Mouse (Mus musculus): ENCODE results near the gene Tbc1d16. TPM values are rescaled to one million over a fixed set of nuclear protein-coding genes. Genes with fewer than 3 reads are reported as not detected.
A peak's percentile ranks its signal among the peaks of the same experiment; 100 is the strongest.

Tbc1d16 gene
- polyA plus RNA-seq, 1 experiment from 2014 or later, result 15.6 TPM

DNA sequence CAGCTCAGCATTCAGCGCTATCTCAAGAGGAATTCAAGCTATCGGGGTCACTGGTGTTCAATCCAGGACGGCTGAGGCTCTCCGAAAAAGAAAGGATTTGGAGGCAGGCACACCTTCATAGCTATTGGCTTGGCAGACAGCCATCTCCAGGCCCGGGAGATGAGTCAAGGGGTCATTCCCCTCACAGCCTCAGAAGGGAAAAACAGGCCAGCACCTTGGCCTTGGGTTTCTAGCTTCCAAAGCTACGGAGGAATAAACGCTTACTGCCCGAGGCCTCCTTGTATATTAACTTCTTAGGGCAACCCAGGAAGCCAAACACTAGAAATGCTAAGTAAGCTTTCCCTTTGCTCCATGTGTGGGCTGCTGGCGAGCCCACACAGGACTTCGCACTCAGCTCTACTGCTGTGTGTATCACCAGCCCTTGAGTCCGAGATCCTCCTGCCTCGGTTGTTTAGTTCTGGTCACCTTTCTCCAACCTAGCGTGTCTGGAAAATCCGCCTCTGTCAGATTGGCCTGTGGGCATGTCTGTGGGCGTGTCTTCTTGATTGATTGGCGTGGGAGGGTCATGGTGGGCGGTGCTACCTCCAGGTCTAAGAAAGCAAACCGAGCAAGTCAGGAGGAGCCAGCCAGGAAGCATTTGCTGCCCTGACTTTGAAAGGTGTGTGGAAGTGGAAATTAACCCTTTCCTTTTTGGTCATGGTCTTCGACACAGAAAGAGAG, 15.0 kb downstream of the Tbc1d16 start:
- Histone ChIP-seq H3K9me3 (replicated peaks; ENCODE audit: control insufficient read depth, low read length) (no peaks in the 10 kb centered on the region), H3K9ac (ENCODE audit: low read length) (no peak overlapping the region), H3K27ac (ENCODE audit: low read length) (peak overlapping the region; percentile 47), H3K4me3 (ENCODE audit: low read length) (no peak overlapping the region), H3K4me1 (ENCODE audit: control insufficient read depth, insufficient read depth, low read length) (peaks cover 62% of the 10 kb centered on the region), H3K27me3 (ENCODE audit: control insufficient read depth, insufficient read depth, low read length) (no peaks in the 10 kb centered on the region), H3K36me3 (ENCODE audit: control insufficient read depth, insufficient read depth) (peaks cover 7% of the 10 kb centered on the region), H3K4me2 (ENCODE audit: low read depth, low read length) (no peak overlapping the region)
- WGBS, result 53% methylated on average over 19 of the region's 19 CpGs
- no peak for ATAC-seq (replicated peaks; ENCODE audit: extremely low read depth, insufficient read depth, low FRiP score)

DNA sequence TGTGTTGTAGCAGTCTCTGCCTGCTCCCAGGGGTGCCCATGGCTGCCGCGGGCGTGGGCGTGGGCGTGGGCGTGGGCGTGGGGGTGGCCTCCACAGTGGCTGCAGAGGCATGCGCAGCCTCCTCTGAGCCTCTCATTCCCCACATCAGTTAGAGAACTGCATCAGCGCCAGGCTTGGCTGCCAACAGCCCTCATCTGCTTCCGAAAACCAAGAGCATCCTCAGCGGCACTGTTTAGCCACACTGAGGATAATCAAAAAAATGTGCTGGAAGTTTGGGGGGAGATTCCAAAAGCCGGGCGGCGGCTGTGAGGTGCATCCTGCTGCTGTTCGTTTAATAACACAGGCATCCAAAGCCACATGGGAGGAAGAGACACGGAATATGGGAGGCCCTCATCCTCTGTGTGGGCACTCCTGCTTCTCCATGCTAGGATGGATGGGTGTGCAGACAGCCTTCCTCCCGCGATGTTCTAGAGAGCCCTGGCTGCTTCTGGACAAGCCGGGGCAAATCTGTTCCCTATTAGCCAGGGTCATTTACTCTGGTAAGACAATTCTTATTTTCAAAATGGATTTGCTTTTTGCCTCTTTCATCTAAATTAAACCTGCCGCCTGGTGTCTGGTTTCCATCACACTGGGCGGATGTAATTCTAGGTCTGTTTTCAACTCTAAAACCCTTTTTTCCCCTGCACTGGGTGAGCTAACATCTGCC, 16.5 kb downstream of the Tbc1d16 start:
- ATAC-seq (replicated peaks; ENCODE audit: extremely low read depth, insufficient read depth, low FRiP score), result no peak
- Histone ChIP-seq H3K36me3 (ENCODE audit: control insufficient read depth, insufficient read depth) (peaks cover 19% of the 10 kb centered on the region), H3K27me3 (ENCODE audit: control insufficient read depth, insufficient read depth, low read length) (no peaks in the 10 kb centered on the region), H3K4me2 (ENCODE audit: low read depth, low read length) (no peak overlapping the region), H3K27ac (ENCODE audit: low read length) (no peak overlapping the region), H3K9ac (ENCODE audit: low read length) (no peak overlapping the region), H3K4me3 (ENCODE audit: low read length) (no peak overlapping the region), H3K4me1 (ENCODE audit: control insufficient read depth, insufficient read depth, low read length) (peaks cover 58% of the 10 kb centered on the region), H3K9me3 (replicated peaks; ENCODE audit: control insufficient read depth, low read length) (no peaks in the 10 kb centered on the region)
- 86% methylated on average over 21 of the region's 21 CpGs for WGBS

DNA sequence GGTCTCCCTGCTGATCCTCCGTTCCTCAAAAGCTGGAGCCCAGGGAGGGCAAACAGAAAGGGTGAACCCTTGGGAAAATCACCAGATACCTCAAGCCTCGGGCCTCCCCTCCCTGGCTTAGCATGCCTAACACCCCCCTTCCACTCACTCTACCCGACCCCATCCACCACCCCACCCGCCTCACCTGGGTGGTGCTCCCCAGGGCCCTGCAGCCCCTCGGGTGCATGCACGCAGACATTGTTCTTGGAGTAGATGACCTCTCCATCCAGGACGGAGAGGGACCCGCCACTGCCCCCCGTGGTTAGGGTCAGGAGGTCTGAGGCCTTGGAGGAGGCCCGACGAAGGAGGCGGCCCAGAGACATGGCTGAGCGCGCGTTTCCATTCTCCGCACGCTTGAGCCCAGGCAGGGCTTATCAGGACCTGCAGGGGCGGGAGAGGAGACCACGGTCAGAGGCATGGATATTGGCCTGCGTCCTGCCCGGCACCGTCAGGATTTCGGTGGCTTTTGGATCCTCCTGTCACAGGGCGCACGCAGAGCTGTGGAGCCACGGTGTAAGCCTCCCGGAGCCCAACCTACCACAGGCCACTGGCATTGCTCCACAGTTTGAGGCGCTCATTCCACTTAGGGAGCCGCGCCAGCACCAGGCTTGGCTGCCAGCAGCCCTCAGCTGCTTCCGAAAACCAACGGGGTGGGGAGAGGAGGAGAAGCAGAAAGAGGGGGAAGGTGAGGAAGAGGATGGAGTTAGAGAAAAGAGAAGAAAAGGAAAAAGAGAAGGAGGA, 17.8 kb downstream of the Tbc1d16 start:
- peaks cover 45% of the 10 kb centered on the region for H3K4me1 ChIP-seq (ENCODE audit: control insufficient read depth, insufficient read depth, low read length)
- ATAC-seq (replicated peaks; ENCODE audit: extremely low read depth, insufficient read depth, low FRiP score), result peak; percentile 24; the same call in 1 of the 2 replicates
- H3K36me3 ChIP-seq (ENCODE audit: control insufficient read depth, insufficient read depth), result peaks cover 19% of the 10 kb centered on the region
- H3K27ac ChIP-seq (ENCODE audit: low read length), result peak overlapping the region; percentile 48
- H3K9me3 ChIP-seq (replicated peaks; ENCODE audit: control insufficient read depth, low read length), result no peaks in the 10 kb centered on the region
- 49% methylated on average over 32 of the region's 32 CpGs for WGBS
- H3K4me2 ChIP-seq (ENCODE audit: low read depth, low read length), result peak overlapping the region; percentile 45
- H3K27me3 ChIP-seq (ENCODE audit: control insufficient read depth, insufficient read depth, low read length), result no peaks in the 10 kb centered on the region
- H3K9ac ChIP-seq (ENCODE audit: low read length), result no peak overlapping the region
- 0 out of 2 replicates have a peak overlapping the region, but pooled peaks have one; percentile 7 for H3K4me3 ChIP-seq (ENCODE audit: low read length)

DNA sequence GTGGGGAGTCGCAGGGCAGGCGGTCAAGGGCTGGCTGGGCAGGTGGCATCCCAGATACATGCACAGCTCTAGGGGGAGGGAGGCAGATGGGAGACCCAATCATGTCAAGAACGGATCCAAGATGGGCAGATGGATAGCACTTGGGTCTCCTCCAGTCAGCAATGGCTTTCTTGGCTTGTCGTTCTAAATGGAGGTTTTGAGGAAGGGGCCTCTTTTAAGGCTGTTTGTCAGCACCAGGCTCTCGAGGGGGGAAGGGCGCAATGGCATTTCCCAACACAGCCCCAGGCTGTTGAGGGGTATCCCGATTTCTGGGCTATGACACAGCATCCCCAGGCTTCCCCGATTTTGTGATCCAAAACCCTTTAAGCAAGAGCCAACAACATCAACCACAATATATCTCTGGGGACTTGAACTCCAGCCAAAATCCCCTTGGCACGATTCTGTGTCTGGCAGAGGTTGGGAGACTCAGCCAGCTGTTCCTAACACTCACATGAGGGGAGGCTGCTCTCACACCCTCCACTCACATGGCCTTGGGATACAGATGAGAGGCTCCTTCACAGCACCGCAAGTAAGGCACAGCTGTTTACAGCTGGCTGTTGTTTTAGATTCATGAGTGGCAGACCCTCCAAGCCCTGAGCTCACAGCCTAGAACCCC, 18.8 kb downstream of the Tbc1d16 start:
- Histone ChIP-seq H3K36me3 (ENCODE audit: control insufficient read depth, insufficient read depth) (peaks cover 21% of the 10 kb centered on the region), H3K4me3 (ENCODE audit: low read length) (no peak overlapping the region), H3K4me1 (ENCODE audit: control insufficient read depth, insufficient read depth, low read length) (peaks cover 36% of the 10 kb centered on the region), H3K4me2 (ENCODE audit: low read depth, low read length) (no peak overlapping the region), H3K9ac (ENCODE audit: low read length) (peak overlapping the region; percentile 14; the same call in 1 of the 2 replicates), H3K27ac (ENCODE audit: low read length) (peak overlapping the region; percentile 27; the same call in 1 of the 2 replicates), H3K9me3 (replicated peaks; ENCODE audit: control insufficient read depth, low read length) (no peaks in the 10 kb centered on the region), H3K27me3 (ENCODE audit: control insufficient read depth, insufficient read depth, low read length) (no peaks in the 10 kb centered on the region)
- no peak; the same call in 1 of the 2 replicates for ATAC-seq (replicated peaks; ENCODE audit: extremely low read depth, insufficient read depth, low FRiP score)
- WGBS, result 60% methylated on average over 10 of the region's 10 CpGs

DNA sequence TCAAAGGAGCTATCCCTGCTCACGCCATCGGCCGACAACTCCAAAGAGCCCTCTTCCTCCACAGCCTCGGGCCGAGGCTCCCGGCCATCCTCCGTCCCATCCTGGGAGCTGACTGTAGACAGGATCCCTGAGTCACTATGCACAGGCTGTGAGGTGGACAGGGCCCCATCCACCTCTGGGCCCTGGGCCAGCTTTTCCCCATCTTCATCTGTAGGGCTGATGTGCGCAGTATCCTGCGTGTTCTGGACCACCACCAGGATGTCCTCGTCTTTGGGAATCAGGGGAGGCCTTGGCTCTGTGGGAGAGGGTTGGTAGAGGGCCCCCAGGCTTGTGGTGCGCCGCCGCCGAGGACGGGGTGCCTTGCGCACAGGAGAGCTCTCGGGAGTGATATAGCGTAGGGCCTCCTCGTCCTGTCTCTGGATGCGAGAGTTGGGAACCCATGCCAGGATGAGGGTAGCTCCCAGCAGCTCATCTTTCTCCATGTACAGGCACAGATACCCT, 19.4 kb downstream of the Tbc1d16 start:
- Histone ChIP-seq H3K27me3 (ENCODE audit: control insufficient read depth, insufficient read depth, low read length) (no peaks in the 10 kb centered on the region), H3K4me3 (ENCODE audit: low read length) (no peak overlapping the region), H3K36me3 (ENCODE audit: control insufficient read depth, insufficient read depth) (peaks cover 21% of the 10 kb centered on the region), H3K9ac (ENCODE audit: low read length) (no peak overlapping the region), H3K4me2 (ENCODE audit: low read depth, low read length) (no peak overlapping the region), H3K4me1 (ENCODE audit: control insufficient read depth, insufficient read depth, low read length) (peaks cover 31% of the 10 kb centered on the region), H3K27ac (ENCODE audit: low read length) (no peak overlapping the region), H3K9me3 (replicated peaks; ENCODE audit: control insufficient read depth, low read length) (no peaks in the 10 kb centered on the region)
- no peak for ATAC-seq (replicated peaks; ENCODE audit: extremely low read depth, insufficient read depth, low FRiP score)
- WGBS, result 91% methylated on average over 20 of the region's 20 CpGs

DNA sequence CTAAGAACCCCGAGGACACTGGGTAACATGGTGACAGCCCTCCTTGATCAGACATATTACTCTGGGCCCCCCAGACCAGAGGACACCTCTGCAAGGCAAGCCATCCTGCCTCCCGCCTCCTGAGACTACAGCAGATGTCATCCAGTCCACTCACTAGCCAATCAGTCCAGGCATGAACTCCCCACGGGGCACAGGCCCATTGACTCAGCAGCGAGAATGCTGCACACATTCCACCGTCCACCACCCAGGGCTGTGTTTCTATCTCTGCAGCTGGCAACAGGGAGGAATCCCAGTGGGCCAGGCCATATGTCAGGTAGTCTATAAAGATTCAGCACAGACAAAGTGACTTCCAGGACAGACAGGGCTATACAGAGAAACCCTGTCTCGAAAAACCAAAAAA, 20.3 kb downstream of the Tbc1d16 start:
- Histone ChIP-seq H3K36me3 (ENCODE audit: control insufficient read depth, insufficient read depth) (peaks cover 21% of the 10 kb centered on the region), H3K9ac (ENCODE audit: low read length) (no peak overlapping the region), H3K4me3 (ENCODE audit: low read length) (no peak overlapping the region), H3K27ac (ENCODE audit: low read length) (no peak overlapping the region), H3K9me3 (replicated peaks; ENCODE audit: control insufficient read depth, low read length) (no peaks in the 10 kb centered on the region), H3K27me3 (ENCODE audit: control insufficient read depth, insufficient read depth, low read length) (no peaks in the 10 kb centered on the region), H3K4me1 (ENCODE audit: control insufficient read depth, insufficient read depth, low read length) (peaks cover 22% of the 10 kb centered on the region), H3K4me2 (ENCODE audit: low read depth, low read length) (no peak overlapping the region)
- no peak for ATAC-seq (replicated peaks; ENCODE audit: extremely low read depth, insufficient read depth, low FRiP score)
- 77% methylated on average over 6 of the region's 6 CpGs for WGBS

DNA sequence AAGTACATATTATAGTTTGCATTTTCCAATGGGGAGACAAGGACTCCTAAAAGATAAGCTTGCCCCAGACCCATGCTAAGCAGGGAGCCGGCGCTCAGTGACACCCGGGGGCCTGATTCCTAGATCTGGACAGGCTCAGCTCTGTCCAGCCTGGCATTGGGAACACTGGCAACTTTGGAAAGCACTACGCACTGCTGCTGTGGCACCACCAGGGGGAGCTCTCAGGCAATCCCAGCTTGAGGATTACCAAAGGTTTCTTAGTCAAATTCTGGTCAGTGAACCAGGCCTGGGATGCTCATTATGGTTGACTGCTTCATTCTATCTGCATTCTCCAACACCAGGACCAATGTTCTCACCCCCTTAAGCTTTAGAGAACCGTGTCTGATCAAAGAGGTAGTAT, 21.7 kb downstream of the Tbc1d16 start:
- H3K36me3 ChIP-seq (ENCODE audit: control insufficient read depth, insufficient read depth), result peaks cover 21% of the 10 kb centered on the region
- no peaks in the 10 kb centered on the region for H3K9me3 ChIP-seq (replicated peaks; ENCODE audit: control insufficient read depth, low read length)
- H3K9ac ChIP-seq (ENCODE audit: low read length), result no peak overlapping the region
- no peak for ATAC-seq (replicated peaks; ENCODE audit: extremely low read depth, insufficient read depth, low FRiP score)
- peaks cover 18% of the 10 kb centered on the region for H3K4me1 ChIP-seq (ENCODE audit: control insufficient read depth, insufficient read depth, low read length)
- H3K27me3 ChIP-seq (ENCODE audit: control insufficient read depth, insufficient read depth, low read length), result no peaks in the 10 kb centered on the region
- H3K4me3 ChIP-seq (ENCODE audit: low read length), result no peak overlapping the region
- H3K27ac ChIP-seq (ENCODE audit: low read length), result no peak overlapping the region
- 20% methylated on average over 5 of the region's 5 CpGs for WGBS
- H3K4me2 ChIP-seq (ENCODE audit: low read depth, low read length), result no peak overlapping the region

DNA sequence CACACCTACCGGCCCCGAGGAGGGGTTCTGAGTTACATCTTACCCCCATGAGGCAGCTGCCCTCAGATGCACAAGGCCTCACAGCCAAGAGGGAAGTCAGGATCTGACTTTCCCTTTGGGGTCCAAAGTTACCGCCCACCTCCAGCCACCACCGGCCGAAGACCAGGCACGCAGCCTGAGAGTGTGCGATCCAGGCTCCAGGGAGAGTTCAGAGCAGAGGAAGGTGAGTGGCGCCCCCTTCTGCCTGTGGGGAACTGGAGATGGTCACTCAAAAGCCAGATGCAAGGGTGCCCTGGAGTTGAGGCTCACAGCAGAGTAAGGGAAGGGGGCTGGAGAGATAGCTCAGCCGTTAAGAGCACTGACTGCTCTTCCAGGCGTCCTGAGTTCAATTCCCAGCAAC, 22.6 kb downstream of the Tbc1d16 start:
- H3K4me1 ChIP-seq (ENCODE audit: control insufficient read depth, insufficient read depth, low read length), result peaks cover 16% of the 10 kb centered on the region

More for the DNA sequence above, 22.6 kb downstream of the Tbc1d16 start:
- Histone ChIP-seq H3K9me3 (replicated peaks; ENCODE audit: control insufficient read depth, low read length) (no peaks in the 10 kb centered on the region), H3K27ac (ENCODE audit: low read length) (no peak overlapping the region), H3K4me3 (ENCODE audit: low read length) (no peak overlapping the region), H3K36me3 (ENCODE audit: control insufficient read depth, insufficient read depth) (peaks cover 21% of the 10 kb centered on the region), H3K9ac (ENCODE audit: low read length) (no peak overlapping the region), H3K4me2 (ENCODE audit: low read depth, low read length) (no peak overlapping the region), H3K27me3 (ENCODE audit: control insufficient read depth, insufficient read depth, low read length) (no peaks in the 10 kb centered on the region)
- no peak for ATAC-seq (replicated peaks; ENCODE audit: extremely low read depth, insufficient read depth, low FRiP score)
- 85% methylated on average over 10 of the region's 10 CpGs for WGBS

Measured in heart, embryonic 16.5 days (tissue).